In the genomic region with DNA sequence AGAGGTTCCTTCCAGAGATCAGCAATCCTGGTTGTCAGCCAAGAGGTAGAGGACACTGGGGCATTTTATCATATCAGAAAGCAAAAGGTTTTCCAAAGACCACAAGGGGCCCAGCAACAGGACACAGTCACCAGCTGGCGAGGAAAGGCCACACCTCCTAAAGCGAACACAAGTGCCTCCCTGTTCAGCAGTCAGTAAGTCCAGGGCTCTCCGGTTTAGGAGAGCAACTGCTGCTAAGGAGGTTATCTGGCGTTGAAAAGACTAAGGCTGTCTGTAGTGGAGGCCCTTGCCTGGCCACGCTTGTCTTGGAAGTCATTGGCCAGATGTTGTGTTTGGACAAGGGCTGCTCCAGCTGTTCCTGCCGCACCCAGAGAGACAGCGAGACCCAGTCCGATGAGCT, we compare ENCODE assay signal across 20 mouse cellular contexts.
A peak's percentile ranks its signal among the peaks of the same experiment; 100 is the strongest.
DNase-seq lines count a peak whose midpoint lies in the region; ATAC-seq and TF ChIP-seq lines count a peak whose summit lies in the region.
"Had no signal": no experiment of that assay in that cellular context is flagged by ENCODE, and none has a peak within 500 bp of the region (broad histone marks: within the 10 kb centered on the region; RNA-seq: fewer than 3 reads in every experiment).

No protein-coding gene starts in this region.

- H3K4me1 ChIP-seq in forebrain, postnatal 0 days (ENCODE audit: insufficient read depth) = no peaks in the 10 kb centered on the region
- H3K4me1 ChIP-seq in forebrain, embryonic 11.5 days (replicated peaks; ENCODE audit: control insufficient read depth, insufficient read depth, low read length) = no peaks in the 10 kb centered on the region
- H3K4me1 ChIP-seq in heart, embryonic 10.5 days = peaks cover 39% of the 10 kb centered on the region
- H3K4me1 ChIP-seq in heart, embryonic 12.5 days (replicated peaks) = peaks cover 30% of the 10 kb centered on the region
- H3K4me1 ChIP-seq in heart, embryonic 15.5 days (replicated peaks) = peaks cover 18% of the 10 kb centered on the region

- no peak overlapping the region for H3K4me3 ChIP-seq in forebrain, postnatal 0 days (ENCODE audit: low read depth, low read length)
- no peak overlapping the region for H3K4me3 ChIP-seq in forebrain, embryonic 11.5 days (ENCODE audit: low read depth, low read length)
- no peak overlapping the region for H3K4me3 ChIP-seq in heart, embryonic 10.5 days
- H3K4me3 ChIP-seq in heart, embryonic 12.5 days = no peak overlapping the region
- H3K4me3 ChIP-seq in heart, embryonic 15.5 days = no peak overlapping the region
- H3K4me3 ChIP-seq: forebrain, embryonic 12.5 days; hindbrain, embryonic 12.5 days had no signal

- H3K27ac ChIP-seq in forebrain, postnatal 0 days (ENCODE audit: low read depth, low read length) = no peak overlapping the region
- H3K27ac ChIP-seq in forebrain, embryonic 11.5 days (ENCODE audit: low read depth, low read length) = no peak overlapping the region
- no peak overlapping the region for H3K27ac ChIP-seq in heart, embryonic 10.5 days
- peak overlapping the region; percentile 18; the same call in 1 of the 2 replicates for H3K27ac ChIP-seq in heart, embryonic 12.5 days (ENCODE audit: poor library complexity, severe bottlenecking)
- no peak overlapping the region for H3K27ac ChIP-seq in heart, embryonic 15.5 days
- H3K27ac ChIP-seq: forebrain, embryonic 12.5 days; hindbrain, embryonic 12.5 days had no signal

- peak; percentile 38; the same call in 1 of the 2 replicates for ATAC-seq in forebrain, postnatal 0 days
- ATAC-seq in forebrain, embryonic 11.5 days (replicated peaks; ENCODE audit: low FRiP score) = no peak
- ATAC-seq in heart, embryonic 12.5 days (ENCODE audit: insufficient number of reproducible peaks, low FRiP score) = no peak
- peak; percentile 54; the same call in 1 of the 2 replicates for ATAC-seq in heart, embryonic 15.5 days (replicated peaks; ENCODE audit: insufficient number of reproducible peaks, insufficient read depth, low FRiP score, low read depth)
- ATAC-seq: forebrain, embryonic 16.5 days; hindbrain, embryonic 16.5 days; inflammation-experienced regulatory T-cells, adult 6 months; intestine, postnatal 0 days had no signal

- 79% methylated on average over 8 of the region's 8 CpGs for WGBS in forebrain, postnatal 0 days
- 78% methylated on average over 8 of the region's 8 CpGs for WGBS in forebrain, embryonic 11.5 days
- WGBS in heart, embryonic 10.5 days = 30% methylated on average over 8 of the region's 8 CpGs
- 23% methylated on average over 8 of the region's 8 CpGs for WGBS in heart, embryonic 12.5 days
- 27% methylated on average over 8 of the region's 8 CpGs for WGBS in heart, embryonic 15.5 days

- no peaks in the 10 kb centered on the region for H3K9me3 ChIP-seq in forebrain, postnatal 0 days (ENCODE audit: low read length)
- no peaks in the 10 kb centered on the region for H3K9me3 ChIP-seq in forebrain, embryonic 11.5 days (ENCODE audit: control insufficient read depth, low read length)
- no peaks in the 10 kb centered on the region for H3K9me3 ChIP-seq in heart, embryonic 10.5 days
- H3K9me3 ChIP-seq in heart, embryonic 12.5 days (replicated peaks) = peaks cover under 1% of the 10 kb centered on the region; the same call in 1 of the 2 replicates
- no peaks in the 10 kb centered on the region for H3K9me3 ChIP-seq in heart, embryonic 15.5 days (replicated peaks)
- H3K9me3 ChIP-seq: forebrain, embryonic 12.5 days; hindbrain, embryonic 12.5 days had no signal

- DNase-seq in forebrain, postnatal 0 days = no peak
- no peak for DNase-seq in forebrain, embryonic 11.5 days (ENCODE audit: low spot score)
- DNase-seq in heart, embryonic 10.5 days (ENCODE audit: low spot score) = peak; percentile 78
- DNase-seq in heart, adult 8-10 months (ENCODE audit: low spot score) = no peak
- no peak for DNase-seq in layer of hippocampus, adult 11-12 months (ENCODE audit: low spot score)
- no peak for DNase-seq in B cell, adult 2 months
- DNase-seq: adrenal gland, adult 8-10 months; cerebellum, adult 11 months; cerebellum, adult 8-10 months; cerebellum, postnatal 14 days; gastrocnemius, postnatal 14 days; kidney, adult 8-10 months had no signal

- H3K27me3 ChIP-seq in forebrain, postnatal 0 days (ENCODE audit: insufficient read depth, low read length) = no peaks in the 10 kb centered on the region
- H3K27me3 ChIP-seq in forebrain, embryonic 11.5 days (ENCODE audit: control insufficient read depth, insufficient read depth, low read length) = no peaks in the 10 kb centered on the region
- peaks cover 32% of the 10 kb centered on the region for H3K27me3 ChIP-seq in heart, embryonic 10.5 days (ENCODE audit: insufficient read depth, poor library complexity, severe bottlenecking)
- peaks cover 30% of the 10 kb centered on the region for H3K27me3 ChIP-seq in heart, embryonic 12.5 days (replicated peaks)
- H3K27me3 ChIP-seq in heart, embryonic 15.5 days = peaks cover 13% of the 10 kb centered on the region; the same call in 1 of the 2 replicates
- H3K27me3 ChIP-seq: forebrain, embryonic 12.5 days had no signal

- TF ChIP-seq CTCF in forebrain, postnatal 0 days (IDR thresholded peaks at IDR 0.05; ENCODE audit: low read depth) = no peak

- H3K36me3 ChIP-seq in forebrain, postnatal 0 days (ENCODE audit: insufficient read depth) = no peaks in the 10 kb centered on the region
- H3K36me3 ChIP-seq in forebrain, embryonic 11.5 days (ENCODE audit: control insufficient read depth, insufficient read depth, low read length) = no peaks in the 10 kb centered on the region
- H3K36me3 ChIP-seq in heart, embryonic 10.5 days = no peaks in the 10 kb centered on the region
- no peaks in the 10 kb centered on the region for H3K36me3 ChIP-seq in heart, embryonic 12.5 days
- H3K36me3 ChIP-seq in heart, embryonic 15.5 days = no peaks in the 10 kb centered on the region
- H3K36me3 ChIP-seq: forebrain, embryonic 12.5 days; hindbrain, embryonic 12.5 days had no signal

- no peak overlapping the region for H3K4me2 ChIP-seq in forebrain, postnatal 0 days (ENCODE audit: low read depth)
- H3K4me2 ChIP-seq in forebrain, embryonic 11.5 days (ENCODE audit: low read depth, low read length, severe bottlenecking) = no peak overlapping the region
- H3K4me2 ChIP-seq in heart, embryonic 12.5 days = peak overlapping the region; percentile 20; the same call in 1 of the 2 replicates
- no peak overlapping the region for H3K4me2 ChIP-seq in heart, embryonic 15.5 days
- H3K4me2 ChIP-seq: forebrain, embryonic 12.5 days; hindbrain, embryonic 12.5 days had no signal

- no peak overlapping the region for H3K9ac ChIP-seq in forebrain, postnatal 0 days
- H3K9ac ChIP-seq in forebrain, embryonic 11.5 days (ENCODE audit: low read length) = no peak overlapping the region
- no peak overlapping the region for H3K9ac ChIP-seq in heart, embryonic 12.5 days
- no peak overlapping the region for H3K9ac ChIP-seq in heart, embryonic 15.5 days
- H3K9ac ChIP-seq: forebrain, embryonic 12.5 days; hindbrain, embryonic 12.5 days had no signal

Comparison
In these comparisons a context has a peak if more than half of its experiments do, and no peak if none do; other contexts are left out.
1. ATAC-seq: peak in forebrain, postnatal 0 days (single experiment) and heart, embryonic 15.5 days (single experiment); none in forebrain, embryonic 11.5 days (single experiment) and heart, embryonic 12.5 days (single experiment).